Mouse (Mus musculus): Measurements from ENCODE around the gene Elk4. TPM values are rescaled to one million over a fixed set of nuclear protein-coding genes. Genes with fewer than 3 reads are reported as not detected.
A peak's percentile ranks its signal among the peaks of the same experiment; 100 is the strongest.

Gene Elk4
- polyA plus RNA-seq, 1 experiment from 2014 or later, result 22.5 TPM

- H3K27me3 ChIP-seq (ENCODE audit: control insufficient read depth, insufficient read depth, low read depth, low read length), result peaks cover 10% of the 10 kb centered on the region; the same call in 1 of the 2 replicates
- H3K9ac ChIP-seq (ENCODE audit: low read length), result no peak overlapping the region
- ATAC-seq (ENCODE audit: low read depth), result no peak
- H3K4me3 ChIP-seq (ENCODE audit: low read length), result no peak overlapping the region
- H3K36me3 ChIP-seq (ENCODE audit: control insufficient read depth, insufficient read depth, low read length), result no peaks in the 10 kb centered on the region
- peaks cover 23% of the 10 kb centered on the region for H3K4me1 ChIP-seq (replicated peaks; ENCODE audit: control insufficient read depth, insufficient read depth, low read length)
- no peaks in the 10 kb centered on the region for H3K9me3 ChIP-seq (ENCODE audit: control insufficient read depth, low read length)
- WGBS, result 68% methylated on average over 6 of the region's 6 CpGs
- no peak overlapping the region for H3K27ac ChIP-seq (ENCODE audit: low read length)
- H3K4me2 ChIP-seq (ENCODE audit: low read depth, low read length), result no peak overlapping the region
These were observed 38.4 kb upstream of the Elk4 start for GRCm38 (mm10) chr1:131968983-131969382.

GRCm38 (mm10) chr1:131969825-131970224 lies 37.6 kb upstream of the Elk4 start:
- H3K4me3 ChIP-seq (ENCODE audit: low read length), result no peak overlapping the region
- H3K36me3 ChIP-seq (ENCODE audit: control insufficient read depth, insufficient read depth, low read length), result no peaks in the 10 kb centered on the region
- H3K4me2 ChIP-seq (ENCODE audit: low read depth, low read length), result no peak overlapping the region
- peaks cover 2% of the 10 kb centered on the region; the same call in 1 of the 2 replicates for H3K27me3 ChIP-seq (ENCODE audit: control insufficient read depth, insufficient read depth, low read depth, low read length)
- no peak for ATAC-seq (ENCODE audit: low read depth)
- no peak overlapping the region for H3K27ac ChIP-seq (ENCODE audit: low read length)
- H3K9ac ChIP-seq (ENCODE audit: low read length), result no peak overlapping the region
- H3K9me3 ChIP-seq (ENCODE audit: control insufficient read depth, low read length), result no peaks in the 10 kb centered on the region
- WGBS, result 41% methylated on average over 4 of the region's 4 CpGs
- H3K4me1 ChIP-seq (replicated peaks; ENCODE audit: control insufficient read depth, insufficient read depth, low read length), result peaks cover 23% of the 10 kb centered on the region

GRCm38 (mm10) chr1:131970322-131970660 lies 37.1 kb upstream of the Elk4 start:
- Histone ChIP-seq H3K4me3 (ENCODE audit: low read length) (no peak overlapping the region), H3K36me3 (ENCODE audit: control insufficient read depth, insufficient read depth, low read length) (no peaks in the 10 kb centered on the region), H3K4me2 (ENCODE audit: low read depth, low read length) (no peak overlapping the region), H3K4me1 (replicated peaks; ENCODE audit: control insufficient read depth, insufficient read depth, low read length) (peaks cover 23% of the 10 kb centered on the region), H3K9ac (ENCODE audit: low read length) (no peak overlapping the region), H3K27me3 (ENCODE audit: control insufficient read depth, insufficient read depth, low read depth, low read length) (no peaks in the 10 kb centered on the region; the same call in 1 of the 2 replicates), H3K9me3 (ENCODE audit: control insufficient read depth, low read length) (no peaks in the 10 kb centered on the region), H3K27ac (ENCODE audit: low read length) (no peak overlapping the region)
- no peak for ATAC-seq (ENCODE audit: low read depth)
- WGBS, result 54% methylated on average over 5 of the region's 5 CpGs

- Histone ChIP-seq H3K9me3 (ENCODE audit: control insufficient read depth, low read length) (no peaks in the 10 kb centered on the region), H3K36me3 (ENCODE audit: control insufficient read depth, insufficient read depth, low read length) (no peaks in the 10 kb centered on the region), H3K4me1 (replicated peaks; ENCODE audit: control insufficient read depth, insufficient read depth, low read length) (peaks cover 23% of the 10 kb centered on the region), H3K27ac (ENCODE audit: low read length) (peak overlapping the region; percentile 27; the same call in 1 of the 2 replicates), H3K4me2 (ENCODE audit: low read depth, low read length) (no peak overlapping the region; the same call in 1 of the 2 replicates), H3K9ac (ENCODE audit: low read length) (peak overlapping the region; percentile 32; the same call in 1 of the 2 replicates), H3K27me3 (ENCODE audit: control insufficient read depth, insufficient read depth, low read depth, low read length) (no peaks in the 10 kb centered on the region; the same call in 1 of the 2 replicates), H3K4me3 (ENCODE audit: low read length) (no peak overlapping the region)
- ATAC-seq (ENCODE audit: low read depth), result peak; percentile 49
- 16% methylated on average over 16 of the region's 16 CpGs for WGBS
These were observed 36.5 kb upstream of the Elk4 start for GRCm38 (mm10) chr1:131970661-131971520.

GRCm38 (mm10) chr1:131971771-131972497 lies 35.5 kb upstream of the Elk4 start:
- H3K36me3 ChIP-seq (ENCODE audit: control insufficient read depth, insufficient read depth, low read length), result no peaks in the 10 kb centered on the region
- 35% methylated on average over 15 of the region's 15 CpGs for WGBS
- no peak overlapping the region for H3K4me3 ChIP-seq (ENCODE audit: low read length)
- H3K27ac ChIP-seq (ENCODE audit: low read length), result no peak overlapping the region
- 0 out of 2 replicates have a peak, but pooled peaks have one; percentile 20 for ATAC-seq (ENCODE audit: low read depth)
- peaks cover 23% of the 10 kb centered on the region for H3K4me1 ChIP-seq (replicated peaks; ENCODE audit: control insufficient read depth, insufficient read depth, low read length)
- no peaks in the 10 kb centered on the region for H3K27me3 ChIP-seq (ENCODE audit: control insufficient read depth, insufficient read depth, low read depth, low read length)
- H3K9ac ChIP-seq (ENCODE audit: low read length), result no peak overlapping the region
- no peak overlapping the region for H3K4me2 ChIP-seq (ENCODE audit: low read depth, low read length)
- no peaks in the 10 kb centered on the region for H3K9me3 ChIP-seq (ENCODE audit: control insufficient read depth, low read length)

- no peaks in the 10 kb centered on the region for H3K27me3 ChIP-seq (ENCODE audit: control insufficient read depth, insufficient read depth, low read depth, low read length)
- no peaks in the 10 kb centered on the region for H3K9me3 ChIP-seq (ENCODE audit: control insufficient read depth, low read length)
- H3K36me3 ChIP-seq (ENCODE audit: control insufficient read depth, insufficient read depth, low read length), result no peaks in the 10 kb centered on the region
- WGBS, result 44% methylated on average over 13 of the region's 13 CpGs
- ATAC-seq (ENCODE audit: low read depth), result no peak
- H3K4me3 ChIP-seq (ENCODE audit: low read length), result no peak overlapping the region
- H3K9ac ChIP-seq (ENCODE audit: low read length), result no peak overlapping the region
- peaks cover 23% of the 10 kb centered on the region for H3K4me1 ChIP-seq (replicated peaks; ENCODE audit: control insufficient read depth, insufficient read depth, low read length)
- H3K4me2 ChIP-seq (ENCODE audit: low read depth, low read length), result no peak overlapping the region
- H3K27ac ChIP-seq (ENCODE audit: low read length), result no peak overlapping the region
These were observed 34.7 kb upstream of the Elk4 start for GRCm38 (mm10) chr1:131972498-131973334.

DNA sequence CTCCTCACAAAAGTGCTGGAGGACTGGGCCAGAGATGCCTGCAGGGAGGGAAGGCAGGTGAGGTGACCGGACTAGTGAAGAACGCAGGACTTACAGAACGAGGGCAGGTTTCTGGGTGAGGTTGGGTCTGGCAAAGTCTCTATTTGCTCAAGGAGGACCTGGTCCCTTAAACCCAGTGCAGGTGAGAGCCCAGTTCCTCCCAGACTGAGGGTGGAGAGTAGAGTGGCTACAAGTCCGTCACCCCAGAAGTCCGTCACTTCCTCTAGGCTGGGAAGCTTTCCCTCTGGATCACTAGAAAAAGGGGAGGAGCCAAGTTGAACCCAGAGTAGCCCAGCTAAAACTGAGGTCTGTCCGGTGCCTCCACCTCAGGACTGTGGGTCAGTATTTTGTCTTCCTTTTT lies 33.4 kb upstream of the Elk4 start:
- no peak overlapping the region for H3K27ac ChIP-seq (ENCODE audit: low read length)
- no peak overlapping the region for H3K4me2 ChIP-seq (ENCODE audit: low read depth, low read length)
- no peak for ATAC-seq (ENCODE audit: low read depth)
- no peaks in the 10 kb centered on the region for H3K9me3 ChIP-seq (ENCODE audit: control insufficient read depth, low read length)
- no peaks in the 10 kb centered on the region for H3K36me3 ChIP-seq (ENCODE audit: control insufficient read depth, insufficient read depth, low read length)
- no peak overlapping the region for H3K9ac ChIP-seq (ENCODE audit: low read length)
- H3K27me3 ChIP-seq (ENCODE audit: control insufficient read depth, insufficient read depth, low read depth, low read length), result no peaks in the 10 kb centered on the region
- no peak overlapping the region for H3K4me3 ChIP-seq (ENCODE audit: low read length)
- H3K4me1 ChIP-seq (replicated peaks; ENCODE audit: control insufficient read depth, insufficient read depth, low read length), result peaks cover 23% of the 10 kb centered on the region
- WGBS, result 50% methylated on average over 6 of the region's 6 CpGs

GRCm38 (mm10) chr1:131976886-131977285 lies 30.5 kb upstream of the Elk4 start:
- WGBS, result 81% methylated on average over 5 of the region's 5 CpGs
- no peak for ATAC-seq (ENCODE audit: low read depth)
- no peaks in the 10 kb centered on the region for H3K27me3 ChIP-seq (ENCODE audit: control insufficient read depth, insufficient read depth, low read depth, low read length)

More at GRCm38 (mm10) chr1:131976886-131977285, 30.5 kb upstream of the Elk4 start:
- no peaks in the 10 kb centered on the region for H3K9me3 ChIP-seq (ENCODE audit: control insufficient read depth, low read length)
- H3K4me1 ChIP-seq (replicated peaks; ENCODE audit: control insufficient read depth, insufficient read depth, low read length), result peaks cover 8% of the 10 kb centered on the region; the same call in 1 of the 2 replicates
- no peaks in the 10 kb centered on the region for H3K36me3 ChIP-seq (ENCODE audit: control insufficient read depth, insufficient read depth, low read length)
- no peak overlapping the region for H3K4me2 ChIP-seq (ENCODE audit: low read depth, low read length)
- H3K4me3 ChIP-seq (ENCODE audit: low read length), result no peak overlapping the region
- H3K9ac ChIP-seq (ENCODE audit: low read length), result no peak overlapping the region
- no peak overlapping the region for H3K27ac ChIP-seq (ENCODE audit: low read length)

Data from lung, embryonic 16.5 days (tissue).